Mouse (Mus musculus) kidney, embryonic 15.5 days (tissue): ENCODE measurements at regions not wholly inside any gene's neighbourhood (a gene's known extent, or its start where the extent isn't known, plus 50 kb on each side); places are given as distances from the start of the nearest gene placed in this dataset.

Experiments
- ATAC-seq: fragments of 200-750 bp; cut with Nextera tagmentation; replicated peaks from 2 replicates; pipeline ENCODE4 v1.8.0; 2017; ENCODE audit warnings: moderate TSS enrichment; ENCODE audit not compliant: low FRiP score
- H3K27ac ChIP-seq: fragments of 300-500 bp; sonication (generic); 2 replicates; pipeline ENCODE4 v1.5.1; 2015; ENCODE audit warnings: mild to moderate bottlenecking, inconsistent platforms
- H3K27me3 ChIP-seq: fragments of 300-500 bp; sonication (generic); 2 replicates; pipeline ENCODE4 v1.6.1; 2015; ENCODE audit warnings: inconsistent platforms
- H3K36me3 ChIP-seq: fragments of 300-500 bp; sonication (generic); 2 replicates; pipeline ENCODE4 v1.6.1; 2015; ENCODE audit warnings: inconsistent platforms
- H3K4me1 ChIP-seq: fragments of 300-500 bp; sonication (generic); 2 replicates; pipeline ENCODE4 v1.6.1; 2015; ENCODE audit warnings: inconsistent platforms
- H3K4me2 ChIP-seq: fragments of 300-500 bp; sonication (generic); 2 replicates; pipeline ENCODE4 v1.6.1; 2015; ENCODE audit warnings: moderate library complexity, mild to moderate bottlenecking, inconsistent platforms
- H3K4me3 ChIP-seq: fragments of 300-500 bp; sonication (generic); replicated peaks from 2 replicates; pipeline ENCODE4 v1.5.1; 2015; ENCODE audit warnings: mild to moderate bottlenecking, inconsistent platforms
- H3K9ac ChIP-seq: fragments of 300-500 bp; sonication (generic); 2 replicates; pipeline ENCODE4 v1.6.1; 2015; ENCODE audit warnings: mild to moderate bottlenecking, inconsistent platforms
- H3K9me3 ChIP-seq: fragments of 300-500 bp; sonication (generic); replicated peaks from 2 replicates; pipeline ENCODE4 v1.6.1; 2016; ENCODE audit warnings: inconsistent platforms
- WGBS: fragments of 180-500 bp; shearing (Covaris S2); methylation state at CpG from one replicate; pipeline ENCODE4 v1.1.7; 2015; ENCODE audit warnings: mixed read lengths; 5-methylcytosine and 5-hydroxymethylcytosine counted together

GRCm38 (mm10) chr6:126349905-126350304, 183.2 kb upstream of the Ntf3 start:
- H3K9ac ChIP-seq = no peak overlapping the region
- 69% methylated on average over 2 of the region's 2 CpGs for WGBS
- ATAC-seq = no peak

GRCm38 (mm10) chr6:126345221-126345620, 178.5 kb upstream of the Ntf3 start:
- H3K4me1 ChIP-seq = no peaks in the 10 kb centered on the region
- H3K9me3 ChIP-seq = no peaks in the 10 kb centered on the region
- H3K27ac ChIP-seq = no peak overlapping the region
- H3K36me3 ChIP-seq = no peaks in the 10 kb centered on the region
- no peak overlapping the region for H3K4me3 ChIP-seq
- no peak overlapping the region for H3K9ac ChIP-seq
- H3K27me3 ChIP-seq = no peaks in the 10 kb centered on the region
- no peak overlapping the region for H3K4me2 ChIP-seq
- ATAC-seq = no peak
- WGBS = 62% methylated on average over 5 of the region's 5 CpGs

More at GRCm38 (mm10) chr6:126349905-126350304, 183.2 kb upstream of the Ntf3 start:
- H3K9me3 ChIP-seq = no peaks in the 10 kb centered on the region
- H3K27me3 ChIP-seq = no peaks in the 10 kb centered on the region
- H3K4me1 ChIP-seq = no peaks in the 10 kb centered on the region
- no peak overlapping the region for H3K27ac ChIP-seq
- no peak overlapping the region for H3K4me3 ChIP-seq
- H3K36me3 ChIP-seq = no peaks in the 10 kb centered on the region
- no peak overlapping the region for H3K4me2 ChIP-seq

- Histone ChIP-seq H3K4me2 (no peak overlapping the region), H3K4me1 (no peaks in the 10 kb centered on the region), H3K27me3 (no peaks in the 10 kb centered on the region), H3K9me3 (no peaks in the 10 kb centered on the region), H3K27ac (no peak overlapping the region), H3K9ac (no peak overlapping the region), H3K36me3 (no peaks in the 10 kb centered on the region), H3K4me3 (no peak overlapping the region)
- 69% methylated on average over 10 of the region's 10 CpGs for WGBS
- no peak for ATAC-seq
Observed at GRCm38 (mm10) chr6:126340098-126340610, 173.4 kb upstream of the Ntf3 start.

GRCm38 (mm10) chr6:126337711-126338110, 171.0 kb upstream of the Ntf3 start:
- 86% methylated on average over 8 of the region's 8 CpGs for WGBS
- Histone ChIP-seq H3K4me3 (no peak overlapping the region), H3K4me2 (no peak overlapping the region), H3K9me3 (no peaks in the 10 kb centered on the region), H3K27ac (no peak overlapping the region), H3K36me3 (no peaks in the 10 kb centered on the region), H3K4me1 (no peaks in the 10 kb centered on the region), H3K27me3 (no peaks in the 10 kb centered on the region), H3K9ac (no peak overlapping the region)
- ATAC-seq = no peak

GRCm38 (mm10) chr6:126334258-126334657, 167.5 kb upstream of the Ntf3 start:
- no peaks in the 10 kb centered on the region for H3K4me1 ChIP-seq
- ATAC-seq = no peak
- H3K4me3 ChIP-seq = no peak overlapping the region
- 74% methylated on average over 8 of the region's 8 CpGs for WGBS
- H3K4me2 ChIP-seq = no peak overlapping the region
- no peaks in the 10 kb centered on the region for H3K36me3 ChIP-seq
- H3K27me3 ChIP-seq = no peaks in the 10 kb centered on the region
- no peak overlapping the region for H3K9ac ChIP-seq
- H3K27ac ChIP-seq = no peak overlapping the region
- H3K9me3 ChIP-seq = no peaks in the 10 kb centered on the region

- no peak for ATAC-seq
- 78% methylated on average over 2 of the region's 2 CpGs for WGBS
- no peak overlapping the region for H3K9ac ChIP-seq
Observed at GRCm38 (mm10) chr6:126327187-126327586, 160.5 kb upstream of the Ntf3 start.

GRCm38 (mm10) chr6:126318523-126318922, 151.8 kb upstream of the Ntf3 start:
- H3K4me3 ChIP-seq = no peak overlapping the region
- H3K9ac ChIP-seq = no peak overlapping the region
- H3K9me3 ChIP-seq = no peaks in the 10 kb centered on the region
- no peak overlapping the region for H3K27ac ChIP-seq
- no peaks in the 10 kb centered on the region for H3K27me3 ChIP-seq
- no peak overlapping the region for H3K4me2 ChIP-seq
- H3K36me3 ChIP-seq = no peaks in the 10 kb centered on the region
- no peaks in the 10 kb centered on the region for H3K4me1 ChIP-seq
- ATAC-seq = no peak
- WGBS = 91% methylated on average over 2 of the region's 2 CpGs

More at GRCm38 (mm10) chr6:126327187-126327586, 160.5 kb upstream of the Ntf3 start:
- no peaks in the 10 kb centered on the region for H3K4me1 ChIP-seq
- no peak overlapping the region for H3K4me2 ChIP-seq
- H3K36me3 ChIP-seq = no peaks in the 10 kb centered on the region
- H3K27me3 ChIP-seq = no peaks in the 10 kb centered on the region
- no peak overlapping the region for H3K27ac ChIP-seq
- H3K4me3 ChIP-seq = no peak overlapping the region
- no peaks in the 10 kb centered on the region for H3K9me3 ChIP-seq

- Histone ChIP-seq H3K27ac (peak overlapping the region; percentile 49; the same call in 1 of the 2 replicates), H3K9ac (no peak overlapping the region), H3K27me3 (no peaks in the 10 kb centered on the region), H3K4me2 (no peak overlapping the region), H3K36me3 (no peaks in the 10 kb centered on the region), H3K9me3 (no peaks in the 10 kb centered on the region), H3K4me3 (no peak overlapping the region), H3K4me1 (0 out of 2 replicates have a peak, but pooled peaks cover 7% of the 10 kb centered on the region)
- no peak for ATAC-seq
- WGBS = 57% methylated on average over 3 of the region's 3 CpGs
Observed at GRCm38 (mm10) chr6:126310786-126311480, 144.2 kb upstream of the Ntf3 start.

- Histone ChIP-seq H3K4me3 (no peak overlapping the region), H3K27ac (no peak overlapping the region), H3K9me3 (no peaks in the 10 kb centered on the region), H3K4me2 (no peak overlapping the region), H3K27me3 (no peaks in the 10 kb centered on the region), H3K4me1 (no peaks in the 10 kb centered on the region), H3K9ac (no peak overlapping the region), H3K36me3 (no peaks in the 10 kb centered on the region)
- WGBS = 68% methylated on average over 3 of the region's 3 CpGs
- ATAC-seq = no peak
Observed at GRCm38 (mm10) chr6:126303086-126303485, 136.4 kb upstream of the Ntf3 start.

GRCm38 (mm10) chr6:126291581-126291980, 124.9 kb upstream of the Ntf3 start:
- Histone ChIP-seq H3K9ac (no peak overlapping the region), H3K9me3 (no peaks in the 10 kb centered on the region), H3K4me1 (no peaks in the 10 kb centered on the region), H3K4me2 (no peak overlapping the region), H3K27me3 (no peaks in the 10 kb centered on the region), H3K36me3 (no peaks in the 10 kb centered on the region), H3K27ac (no peak overlapping the region), H3K4me3 (no peak overlapping the region)
- 67% methylated on average over 2 of the region's 2 CpGs for WGBS
- ATAC-seq = no peak

GRCm38 (mm10) chr6:126287166-126287565, 120.5 kb upstream of the Ntf3 start:
- no peak overlapping the region for H3K4me2 ChIP-seq
- no peak overlapping the region for H3K27ac ChIP-seq
- H3K4me3 ChIP-seq = no peak overlapping the region
- WGBS = 74% methylated on average over 4 of the region's 4 CpGs
- H3K27me3 ChIP-seq = no peaks in the 10 kb centered on the region
- H3K4me1 ChIP-seq = no peaks in the 10 kb centered on the region
- no peaks in the 10 kb centered on the region for H3K9me3 ChIP-seq
- H3K36me3 ChIP-seq = no peaks in the 10 kb centered on the region
- ATAC-seq = no peak
- no peak overlapping the region for H3K9ac ChIP-seq

GRCm38 (mm10) chr6:126286201-126286600, 119.5 kb upstream of the Ntf3 start:
- 87% methylated on average over 2 of the region's 2 CpGs for WGBS
- H3K4me3 ChIP-seq = no peak overlapping the region
- no peak overlapping the region for H3K27ac ChIP-seq
- H3K36me3 ChIP-seq = no peaks in the 10 kb centered on the region
- H3K4me1 ChIP-seq = no peaks in the 10 kb centered on the region
- H3K9ac ChIP-seq = no peak overlapping the region
- H3K9me3 ChIP-seq = no peaks in the 10 kb centered on the region
- ATAC-seq = no peak
- H3K4me2 ChIP-seq = no peak overlapping the region
- H3K27me3 ChIP-seq = no peaks in the 10 kb centered on the region

GRCm38 (mm10) chr6:126284409-126284808, 117.7 kb upstream of the Ntf3 start:
- WGBS = 68% methylated on average over 7 of the region's 7 CpGs
- Histone ChIP-seq H3K4me3 (no peak overlapping the region), H3K27ac (no peak overlapping the region), H3K36me3 (no peaks in the 10 kb centered on the region), H3K4me1 (no peaks in the 10 kb centered on the region), H3K9ac (no peak overlapping the region), H3K9me3 (no peaks in the 10 kb centered on the region), H3K27me3 (no peaks in the 10 kb centered on the region), H3K4me2 (no peak overlapping the region)
- no peak for ATAC-seq
